Mouse (Mus musculus): ENCODE measurements at regions not wholly inside any gene's neighbourhood (a gene's known extent, or its start where the extent isn't known, plus 50 kb on each side); places are given as distances from the start of the nearest gene placed in this dataset.

GRCm38 (mm10) chr9:43681317-43681716 lies 62.5 kb upstream of the Nectin1 start:
- TF ChIP-seq POLR2A (IDR thresholded peaks at IDR 0.05; ENCODE audit: borderline replicate concordance, insufficient read depth, low read length) (no peak), CTCF (IDR thresholded peaks at IDR 0.05; ENCODE audit: borderline replicate concordance, insufficient read depth, low read depth, low read length) (no peak)

Measured in cerebellum, adult 2 months (tissue).